Mouse (Mus musculus): Measurements from ENCODE around the gene Tet3.

The Tet3 gene

GRCm38 (mm10) chr6:83459034-83459644 lies at the start of gene Tet3:
Gene Tet3 (minus strand): TSS chr6:83459084.
- DNase-seq (ENCODE audit: low read depth, low spot score) = no peak

- DNase-seq (ENCODE audit: low read depth, low spot score) = no peak
Observed at GRCm38 (mm10) chr6:83507168-83507546, 48.3 kb upstream of the Tet3 start.

GRCm38 (mm10) chr6:83506258-83507167 lies 47.6 kb upstream of the Tet3 start, which contains the start of gene Dguok:
Gene Dguok (minus strand): TSS chr6:83506969.
- peak; percentile 100 for DNase-seq (ENCODE audit: low read depth, low spot score)

GRCm38 (mm10) chr6:83505554-83505953 lies 46.7 kb upstream of the Tet3 start:
- DNase-seq (ENCODE audit: low read depth, low spot score) = no peak

GRCm38 (mm10) chr6:83503361-83503760 lies 44.5 kb upstream of the Tet3 start:
- no peak for DNase-seq (ENCODE audit: low read depth, low spot score)

- no peak for DNase-seq (ENCODE audit: low read depth, low spot score)
Observed at GRCm38 (mm10) chr6:83502656-83503055, 43.8 kb upstream of the Tet3 start.

- DNase-seq (ENCODE audit: low read depth, low spot score) = no peak
Observed at GRCm38 (mm10) chr6:83501524-83502310, 42.8 kb upstream of the Tet3 start.

GRCm38 (mm10) chr6:83500462-83500861 lies 41.6 kb upstream of the Tet3 start:
- DNase-seq (ENCODE audit: low read depth, low spot score) = peak; percentile 55

GRCm38 (mm10) chr6:83499078-83499477 lies 40.2 kb upstream of the Tet3 start:
- no peak for DNase-seq (ENCODE audit: low read depth, low spot score)

GRCm38 (mm10) chr6:83496753-83497710 lies 38.1 kb upstream of the Tet3 start:
- DNase-seq (ENCODE audit: low read depth, low spot score) = no peak

- no peak for DNase-seq (ENCODE audit: low read depth, low spot score)
Observed at GRCm38 (mm10) chr6:83496009-83496752, 37.3 kb upstream of the Tet3 start.

GRCm38 (mm10) chr6:83490622-83491021 lies 31.7 kb upstream of the Tet3 start:
- no peak for DNase-seq (ENCODE audit: low read depth, low spot score)

- DNase-seq (ENCODE audit: low read depth, low spot score) = no peak
Observed at GRCm38 (mm10) chr6:83488200-83488599, 29.3 kb upstream of the Tet3 start.

GRCm38 (mm10) chr6:83487298-83487697 lies 28.4 kb upstream of the Tet3 start:
- DNase-seq (ENCODE audit: low read depth, low spot score) = no peak

GRCm38 (mm10) chr6:83485854-83486253 lies 27.0 kb upstream of the Tet3 start:
- no peak for DNase-seq (ENCODE audit: low read depth, low spot score)

GRCm38 (mm10) chr6:83483776-83484175 lies 24.9 kb upstream of the Tet3 start:
- DNase-seq (ENCODE audit: low read depth, low spot score) = no peak

GRCm38 (mm10) chr6:83482418-83483085 lies 23.7 kb upstream of the Tet3 start:
- DNase-seq (ENCODE audit: low read depth, low spot score) = no peak

GRCm38 (mm10) chr6:83480019-83480655 lies 21.3 kb upstream of the Tet3 start:
- DNase-seq (ENCODE audit: low read depth, low spot score) = no peak

GRCm38 (mm10) chr6:83479193-83479592 lies 20.3 kb upstream of the Tet3 start:
- no peak for DNase-seq (ENCODE audit: low read depth, low spot score)
